Mouse (Mus musculus): ENCODE data around the gene Nlrp5.
"Not testable (repeated sequence)": the region's sequence is repeated elsewhere in the genome, so short reads cannot be mapped to it uniquely, and the experiment has no call there.

DNA sequence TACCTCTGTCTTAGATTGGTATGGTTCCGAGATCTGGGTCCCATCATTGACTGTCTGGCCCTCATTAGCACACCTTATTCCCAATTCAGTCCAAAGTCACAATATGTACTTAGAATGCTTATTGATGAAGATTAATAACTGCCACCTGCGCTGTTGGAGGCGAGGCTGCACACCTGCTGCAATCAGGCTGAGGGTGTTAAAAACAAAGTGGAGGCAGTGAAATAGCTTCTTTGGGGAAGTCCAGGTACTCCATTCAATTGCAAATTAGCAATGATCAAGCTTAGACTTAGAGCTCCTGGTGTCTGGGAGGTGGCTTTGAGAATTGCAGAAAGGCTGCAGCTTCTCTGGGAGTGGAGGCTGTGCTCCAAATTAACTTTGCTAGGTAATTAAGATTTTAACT is 85.1 kb downstream of the Nlrp5 start:
- not testable (repeated sequence) for TF ChIP-seq CTCF, EP300 (IDR thresholded peaks at IDR 0.05; ENCODE audit: low read depth)
